In the genomic region with DNA sequence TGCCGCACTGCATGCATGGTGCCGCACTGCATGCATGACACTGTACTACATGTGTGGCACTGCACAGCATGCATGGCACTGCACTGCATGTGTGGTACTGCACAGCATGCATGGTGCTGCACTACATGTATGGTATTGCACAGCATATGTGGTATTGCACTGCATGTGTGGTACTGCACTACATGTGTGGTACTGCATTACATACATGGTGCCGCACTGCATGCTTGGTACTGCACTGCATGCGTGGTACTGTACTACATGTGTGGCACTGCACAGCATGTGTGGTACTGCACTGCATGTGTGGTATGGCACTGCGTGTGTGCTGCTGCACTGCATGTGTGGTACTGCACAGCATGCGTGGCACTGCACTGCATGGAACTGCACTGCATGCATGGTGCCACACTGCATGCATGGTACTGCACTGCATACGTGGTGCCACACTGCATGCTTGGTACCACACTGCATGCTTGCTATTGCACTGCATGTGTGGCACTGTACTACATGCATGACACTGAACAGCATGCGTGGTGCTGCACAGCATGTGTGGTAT, we compare ENCODE assay signal across 11 mouse cellular contexts.
A peak's percentile ranks its signal among the peaks of the same experiment; 100 is the strongest.
DNase-seq lines count a peak whose midpoint lies in the region; ATAC-seq lines count a peak whose summit lies in the region.
"Had no signal": no experiment of that assay in that cellular context is flagged by ENCODE, and none has a peak within 500 bp of the region (broad histone marks: within the 10 kb centered on the region; RNA-seq: fewer than 3 reads in every experiment).

No protein-coding gene starts in this region.

- H3K27me3 ChIP-seq in liver, embryonic 11.5 days (replicated peaks; ENCODE audit: control insufficient read depth, insufficient read depth, low read length): no peaks in the 10 kb centered on the region
- no peaks in the 10 kb centered on the region for H3K27me3 ChIP-seq in embryonic facial prominence, embryonic 15.5 days
- no peaks in the 10 kb centered on the region for H3K27me3 ChIP-seq in hindbrain, embryonic 14.5 days (ENCODE audit: control insufficient read depth, insufficient read depth, low read length)
- H3K27me3 ChIP-seq in midbrain, embryonic 16.5 days (ENCODE audit: control insufficient read depth, insufficient read depth, low read depth, low read length): no peaks in the 10 kb centered on the region

- peak; percentile 26; the same call in 1 of the 2 replicates for ATAC-seq in liver, embryonic 11.5 days (replicated peaks; ENCODE audit: low FRiP score)
- ATAC-seq in embryonic facial prominence, embryonic 15.5 days (ENCODE audit: insufficient number of reproducible peaks, low FRiP score, low TSS enrichment, low read depth): 0 out of 2 replicates have a peak, but pooled peaks have one; percentile 41
- ATAC-seq in hindbrain, embryonic 14.5 days (ENCODE audit: low FRiP score): peak; percentile 33; the same call in 1 of the 2 replicates
- ATAC-seq in midbrain, embryonic 16.5 days: peak; percentile 55
- no peak for ATAC-seq in cerebellum, adult (ENCODE audit: insufficient number of reproducible peaks, low FRiP score, low TSS enrichment)

- whole genome bisulfite sequencing in liver, embryonic 11.5 days: 89% methylated on average over 8 of the region's 8 CpGs
- whole genome bisulfite sequencing in embryonic facial prominence, embryonic 15.5 days: 96% methylated on average over 8 of the region's 8 CpGs
- 98% methylated on average over 8 of the region's 8 CpGs for WGBS in hindbrain, embryonic 14.5 days
- 96% methylated on average over 8 of the region's 8 CpGs for WGBS in midbrain, embryonic 16.5 days

- no peak for DNase-seq in liver, embryonic 11.5 days (ENCODE audit: low spot score)
- no peak for DNase-seq in liver
- DNase-seq in hindbrain, embryonic 14.5 days (ENCODE audit: low spot score): no peak
- DNase-seq in adrenal gland, postnatal 10 days: no peak
- DNase-seq in adrenal gland, postnatal 36 days: no peak
- DNase-seq: kidney, postnatal 14 days; lung, postnatal 4 days; thymus, postnatal 14 days had no signal

- H3K4me3 ChIP-seq in liver, embryonic 11.5 days (ENCODE audit: low read depth, low read length): no peak overlapping the region
- no peak overlapping the region for H3K4me3 ChIP-seq in embryonic facial prominence, embryonic 15.5 days (replicated peaks)
- no peak overlapping the region for H3K4me3 ChIP-seq in hindbrain, embryonic 14.5 days (replicated peaks; ENCODE audit: low read length)
- H3K4me3 ChIP-seq in midbrain, embryonic 16.5 days (ENCODE audit: low read depth, low read length): no peak overlapping the region

- H3K9me3 ChIP-seq in liver, embryonic 11.5 days (ENCODE audit: control insufficient read depth, low read length): no peaks in the 10 kb centered on the region
- H3K9me3 ChIP-seq in embryonic facial prominence, embryonic 15.5 days (replicated peaks): no peaks in the 10 kb centered on the region
- no peaks in the 10 kb centered on the region for H3K9me3 ChIP-seq in hindbrain, embryonic 14.5 days (ENCODE audit: control insufficient read depth, low read length)
- no peaks in the 10 kb centered on the region for H3K9me3 ChIP-seq in midbrain, embryonic 16.5 days (replicated peaks; ENCODE audit: control insufficient read depth, low read length, poor library complexity, severe bottlenecking)

- no peak overlapping the region for H3K9ac ChIP-seq in liver, embryonic 11.5 days (ENCODE audit: low read depth, low read length)
- H3K9ac ChIP-seq in embryonic facial prominence, embryonic 15.5 days: no peak overlapping the region
- H3K9ac ChIP-seq in hindbrain, embryonic 14.5 days: no peak overlapping the region
- H3K9ac ChIP-seq in midbrain, embryonic 16.5 days (ENCODE audit: low read depth, low read length): no peak overlapping the region

- H3K36me3 ChIP-seq in liver, embryonic 11.5 days (ENCODE audit: control insufficient read depth, insufficient read depth, low read length): no peaks in the 10 kb centered on the region
- no peaks in the 10 kb centered on the region for H3K36me3 ChIP-seq in embryonic facial prominence, embryonic 15.5 days
- H3K36me3 ChIP-seq in hindbrain, embryonic 14.5 days (replicated peaks; ENCODE audit: control insufficient read depth, insufficient read depth): no peaks in the 10 kb centered on the region
- H3K36me3 ChIP-seq in midbrain, embryonic 16.5 days (ENCODE audit: control insufficient read depth, insufficient read depth, low read length): no peaks in the 10 kb centered on the region

- H3K4me1 ChIP-seq in liver, embryonic 11.5 days (replicated peaks; ENCODE audit: control insufficient read depth, insufficient read depth, low read length): no peaks in the 10 kb centered on the region
- peaks cover 5% of the 10 kb centered on the region; the same call in 1 of the 2 replicates for H3K4me1 ChIP-seq in embryonic facial prominence, embryonic 15.5 days
- 0 out of 2 replicates have a peak, but pooled peaks cover 6% of the 10 kb centered on the region for H3K4me1 ChIP-seq in hindbrain, embryonic 14.5 days (replicated peaks; ENCODE audit: control insufficient read depth, insufficient read depth, low read length)
- peaks cover 10% of the 10 kb centered on the region; the same call in 1 of the 2 replicates for H3K4me1 ChIP-seq in midbrain, embryonic 16.5 days (ENCODE audit: control insufficient read depth, insufficient read depth, low read length)

- no peak overlapping the region for H3K27ac ChIP-seq in liver, embryonic 11.5 days (ENCODE audit: low read depth, low read length)
- H3K27ac ChIP-seq in embryonic facial prominence, embryonic 15.5 days (replicated peaks): no peak overlapping the region
- H3K27ac ChIP-seq in hindbrain, embryonic 14.5 days: no peak overlapping the region
- H3K27ac ChIP-seq in midbrain, embryonic 16.5 days (ENCODE audit: low read length): no peak overlapping the region

- no peak overlapping the region for H3K4me2 ChIP-seq in liver, embryonic 11.5 days
- no peak overlapping the region for H3K4me2 ChIP-seq in embryonic facial prominence, embryonic 15.5 days (replicated peaks)
- no peak overlapping the region for H3K4me2 ChIP-seq in hindbrain, embryonic 14.5 days (replicated peaks)
- H3K4me2 ChIP-seq in midbrain, embryonic 16.5 days (ENCODE audit: low read length): no peak overlapping the region
